Mouse (Mus musculus) lung, embryonic 14.5 days (tissue): ENCODE data around the gene Mzt1. TPM values are rescaled to one million over a fixed set of nuclear protein-coding genes. Genes with fewer than 3 reads are reported as not detected.
A peak's percentile ranks its signal among the peaks of the same experiment; 100 is the strongest.

Experiments
- ATAC-seq: fragments of 200-750 bp; cut with Nextera tagmentation; 2 replicates; pipeline ENCODE4 v1.8.0; 2017; ENCODE audit warnings: mild to moderate bottlenecking, moderate TSS enrichment, moderate library complexity; ENCODE audit not compliant: insufficient read depth
- DNase-seq: peaks from one replicate; pipeline ENCODE4 v3.0.0-alpha.2; 2015
- H3K27ac ChIP-seq: fragments of 300-500 bp; sonication (generic); 2 replicates; pipeline ENCODE4 v1.5.1; 2014; ENCODE audit warnings: low read depth, mild to moderate bottlenecking, moderate library complexity
- H3K27me3 ChIP-seq: fragments of 300-500 bp; sonication (generic); 2 replicates; pipeline ENCODE4 v1.6.1; 2014; ENCODE audit warnings: low read length, control low read depth; ENCODE audit not compliant: insufficient read depth
- H3K36me3 ChIP-seq: fragments of 300-500 bp; sonication (generic); 2 replicates; pipeline ENCODE4 v1.6.1; 2014; ENCODE audit warnings: control low read depth; ENCODE audit not compliant: insufficient read depth
- H3K4me1 ChIP-seq: fragments of 300-500 bp; sonication (generic); 2 replicates; pipeline ENCODE4 v1.6.1; 2014; ENCODE audit warnings: antibody characterized with exemption, control low read depth; ENCODE audit not compliant: insufficient read depth
- H3K4me2 ChIP-seq: fragments of 300-500 bp; sonication (generic); 2 replicates; pipeline ENCODE4 v1.6.1; 2014; ENCODE audit warnings: mild to moderate bottlenecking
- H3K4me3 ChIP-seq: fragments of 300-500 bp; sonication (generic); 2 replicates; pipeline ENCODE4 v1.5.1; 2014; ENCODE audit warnings: low read depth, low read length
- H3K9ac ChIP-seq: fragments of 300-500 bp; sonication (generic); 2 replicates; pipeline ENCODE4 v1.6.1; 2014
- H3K9me3 ChIP-seq: fragments of 300-500 bp; sonication (generic); 2 replicates; pipeline ENCODE4 v1.6.1; 2016; ENCODE audit warnings: low read depth, low read length, control low read depth
- CTCF ChIP-seq: IDR thresholded peaks from 2 replicates; pipeline ENCODE4 v1.5.1; 2016; ENCODE audit warnings: antibody characterized with exemption, low read depth
- WGBS: fragments of 180-500 bp; shearing (Covaris S2); extraction: QIAGEN DNeasy Blood & Tissue Kit; methylation state at CpG from one replicate; pipeline ENCODE4 v1.1.7; 2014; 5-methylcytosine and 5-hydroxymethylcytosine counted together
- polyA plus RNA-seq: library from polyadenylated mRNA; unstranded; fragments of >200 nt; fragmentation: Nextera tagmentation; extraction: Ambion mirVana; gene quantifications from 2 replicates; pipeline ENCODE4 v1.2.1, GENCODE M21; 2014

The Mzt1 gene
- 68.9 and 71.4 TPM in 2 replicates for polyA plus RNA-seq

DNA sequence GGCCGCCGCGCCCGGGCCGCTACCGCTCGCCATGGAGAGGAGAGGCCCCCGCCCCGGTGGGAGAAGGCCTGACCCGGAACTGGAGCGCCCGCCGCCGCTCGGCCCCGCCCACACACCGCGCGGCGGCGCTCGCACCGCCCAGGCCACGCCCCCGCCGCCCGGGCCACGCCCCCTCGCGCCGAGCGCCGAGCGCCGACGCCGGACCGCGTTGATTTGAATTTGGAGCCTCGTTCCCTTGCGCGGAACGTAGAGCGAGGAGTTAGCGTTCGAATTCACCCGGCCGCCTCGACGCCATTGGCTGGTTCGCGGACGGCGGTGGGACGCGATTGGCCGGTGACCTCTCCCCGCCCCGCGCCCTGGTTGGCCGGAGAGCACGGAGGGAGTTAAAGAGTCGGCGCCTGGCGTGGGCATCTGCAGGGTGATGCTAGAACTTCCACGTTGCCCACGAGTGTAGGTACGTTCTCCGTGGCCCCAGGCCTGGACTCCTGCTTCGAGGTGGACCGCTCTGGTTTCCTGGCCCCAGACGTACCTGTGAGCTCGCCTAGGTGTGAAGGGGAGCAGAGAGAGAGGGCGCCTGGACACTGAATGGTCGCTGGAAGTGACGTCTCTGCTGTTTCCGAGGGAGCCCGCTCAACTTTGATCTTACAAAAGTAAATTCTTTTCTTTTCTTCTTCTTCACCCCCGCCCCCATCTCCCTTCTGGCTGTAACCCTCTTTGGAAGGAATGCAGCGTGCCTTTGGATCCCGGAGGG is at the start of gene Mzt1, which contains the start of gene Bora:
Gene Mzt1, minus strand, starts transcription at position 104 of the 751 bp plus-strand sequence.
Gene Bora, plus strand, starts transcription at position 192 of the 751 bp plus-strand sequence.
- ATAC-seq (peak; percentile 97), DNase-seq (peak; percentile 97)
- TF ChIP-seq CTCF, result no peak
- no peaks in the 10 kb centered on the region for H3K9me3 ChIP-seq
- peak within 1 kb of the TSS; percentile 97 for H3K9ac ChIP-seq
- peak within 1 kb of the TSS; percentile 97 for H3K4me3 ChIP-seq
- peak within 1 kb of the TSS; percentile 97 for H3K27ac ChIP-seq
- under 1% methylated on average over 74 of the region's 81 CpGs for WGBS
- H3K36me3 ChIP-seq, result peaks cover 13% of the 10 kb centered on the region
- H3K27me3 ChIP-seq, result no peaks in the 10 kb centered on the region
- peak within 1 kb of the TSS; percentile 73 for H3K4me2 ChIP-seq
- peaks cover 11% of the 10 kb centered on the region; the same call in 1 of the 2 replicates for H3K4me1 ChIP-seq

DNA sequence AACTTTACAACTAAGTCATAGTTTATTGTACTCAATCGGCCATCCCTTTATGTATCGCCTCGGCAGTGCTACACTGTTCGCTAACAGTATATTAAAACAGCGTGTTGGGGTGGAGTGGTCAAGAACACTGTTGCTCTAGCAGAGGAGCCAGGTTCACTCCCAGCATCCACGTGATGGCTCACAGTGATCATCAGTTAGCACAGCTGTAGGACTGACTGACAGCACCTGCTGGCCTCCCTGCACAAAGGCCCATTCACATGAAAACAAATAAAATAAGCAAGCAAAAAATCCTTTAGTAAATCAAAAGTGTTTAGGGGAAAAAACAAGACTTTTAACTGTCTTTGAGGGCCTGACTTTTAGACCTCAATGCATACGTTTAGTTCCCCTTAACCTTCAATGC is 43.0 kb upstream of the Mzt1 start:
- no peak overlapping the region for H3K27ac ChIP-seq
- WGBS, result 92% methylated on average over 7 of the region's 7 CpGs
- H3K4me2 ChIP-seq, result no peak overlapping the region
- no peak for TF ChIP-seq CTCF
- no peaks in the 10 kb centered on the region for H3K27me3 ChIP-seq
- H3K4me3 ChIP-seq, result no peak overlapping the region
- DNase-seq (no peak), ATAC-seq (no peak)
- peaks cover 70% of the 10 kb centered on the region for H3K36me3 ChIP-seq
- no peaks in the 10 kb centered on the region for H3K9me3 ChIP-seq
- H3K4me1 ChIP-seq, result no peaks in the 10 kb centered on the region
- H3K9ac ChIP-seq, result no peak overlapping the region

DNA sequence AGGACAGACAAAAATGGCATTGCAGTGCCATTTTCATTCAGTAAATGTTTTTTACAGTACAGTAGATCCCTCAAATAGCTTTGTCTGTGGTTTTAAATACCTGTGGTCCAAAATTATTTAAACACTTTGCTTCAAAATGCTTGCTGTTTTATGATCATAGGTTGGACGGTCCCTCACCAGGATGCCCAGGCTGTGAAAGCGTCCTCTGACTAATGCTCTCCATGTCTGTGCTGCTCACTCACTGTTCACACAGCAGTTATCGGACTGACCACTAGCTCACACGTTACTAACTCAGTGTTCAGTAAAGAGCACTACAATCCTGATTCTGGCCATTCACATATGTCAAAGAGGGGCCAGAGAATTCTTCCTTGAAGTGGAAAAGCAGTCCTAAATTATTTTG is 25.2 kb upstream of the Mzt1 start:
- ATAC-seq, result no peak
- WGBS, result 81% methylated on average over 4 of the region's 4 CpGs
- H3K4me2 ChIP-seq, result no peak overlapping the region

DNA sequence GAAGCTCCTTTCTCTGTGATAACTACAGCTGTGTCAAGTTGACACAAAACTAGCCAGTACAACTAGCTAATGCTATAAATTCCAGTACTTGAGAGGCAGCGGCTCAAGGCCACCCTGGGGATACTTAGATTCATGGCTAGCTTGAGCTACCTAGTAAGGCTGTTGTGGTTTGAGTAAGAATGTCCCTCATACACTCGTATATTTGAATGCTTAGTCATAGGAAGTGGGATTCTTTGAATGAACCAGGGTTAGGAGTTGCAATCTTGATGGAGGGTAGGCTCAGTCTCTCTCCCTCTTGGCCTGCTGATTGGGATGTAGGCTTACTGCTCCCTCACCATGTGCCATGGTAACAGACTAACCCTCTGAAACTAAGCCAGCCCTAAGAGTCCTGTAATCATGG is 17.2 kb upstream of the Mzt1 start:
- ATAC-seq, result no peak
- H3K9ac ChIP-seq, result no peak overlapping the region
- no peaks in the 10 kb centered on the region for H3K27me3 ChIP-seq
- H3K4me1 ChIP-seq, result no peaks in the 10 kb centered on the region
- H3K27ac ChIP-seq, result no peak overlapping the region
- H3K4me2 ChIP-seq, result no peak overlapping the region
- no peak for TF ChIP-seq CTCF
- no peaks in the 10 kb centered on the region for H3K9me3 ChIP-seq
- peaks cover 59% of the 10 kb centered on the region for H3K36me3 ChIP-seq
- no peak for DNase-seq
- WGBS, result 88% methylated on average over 2 of the region's 2 CpGs
- no peak overlapping the region for H3K4me3 ChIP-seq

More for the DNA sequence above, 25.2 kb upstream of the Mzt1 start:
- H3K9ac ChIP-seq, result no peak overlapping the region
- no peak overlapping the region for H3K27ac ChIP-seq
- peaks cover 80% of the 10 kb centered on the region for H3K36me3 ChIP-seq
- no peaks in the 10 kb centered on the region for H3K4me1 ChIP-seq
- DNase-seq, result no peak
- H3K27me3 ChIP-seq, result no peaks in the 10 kb centered on the region
- no peak overlapping the region for H3K4me3 ChIP-seq
- no peaks in the 10 kb centered on the region for H3K9me3 ChIP-seq
- TF ChIP-seq CTCF, result no peak

DNA sequence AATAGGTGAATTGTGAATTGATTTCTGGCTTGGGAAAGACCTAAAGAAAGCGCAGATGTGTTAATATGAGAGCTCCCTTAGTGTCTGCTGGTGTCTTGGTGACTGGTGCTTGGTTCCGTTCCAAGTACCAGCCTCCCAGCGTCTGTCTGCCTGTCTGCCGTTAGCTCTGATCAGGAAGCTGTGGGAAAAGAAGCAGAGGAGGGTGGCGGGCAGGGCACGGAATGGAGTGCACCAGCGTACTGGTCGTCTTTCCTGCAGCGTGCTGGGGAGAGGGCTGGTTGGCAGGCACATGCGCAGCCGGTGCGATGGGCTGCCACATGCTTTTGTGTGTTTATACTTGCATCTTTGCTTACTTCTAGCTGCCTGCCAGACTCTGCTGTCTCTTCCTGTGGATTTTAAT is 14.7 kb upstream of the Mzt1 start:
- WGBS, result 84% methylated on average over 12 of the region's 12 CpGs
- ATAC-seq (no peak), DNase-seq (no peak)
- Histone ChIP-seq H3K9ac (no peak overlapping the region), H3K4me2 (no peak overlapping the region), H3K27ac (no peak overlapping the region), H3K27me3 (no peaks in the 10 kb centered on the region), H3K4me1 (no peaks in the 10 kb centered on the region), H3K36me3 (peaks cover 57% of the 10 kb centered on the region), H3K4me3 (no peak overlapping the region), H3K9me3 (no peaks in the 10 kb centered on the region)
- no peak for TF ChIP-seq CTCF

DNA sequence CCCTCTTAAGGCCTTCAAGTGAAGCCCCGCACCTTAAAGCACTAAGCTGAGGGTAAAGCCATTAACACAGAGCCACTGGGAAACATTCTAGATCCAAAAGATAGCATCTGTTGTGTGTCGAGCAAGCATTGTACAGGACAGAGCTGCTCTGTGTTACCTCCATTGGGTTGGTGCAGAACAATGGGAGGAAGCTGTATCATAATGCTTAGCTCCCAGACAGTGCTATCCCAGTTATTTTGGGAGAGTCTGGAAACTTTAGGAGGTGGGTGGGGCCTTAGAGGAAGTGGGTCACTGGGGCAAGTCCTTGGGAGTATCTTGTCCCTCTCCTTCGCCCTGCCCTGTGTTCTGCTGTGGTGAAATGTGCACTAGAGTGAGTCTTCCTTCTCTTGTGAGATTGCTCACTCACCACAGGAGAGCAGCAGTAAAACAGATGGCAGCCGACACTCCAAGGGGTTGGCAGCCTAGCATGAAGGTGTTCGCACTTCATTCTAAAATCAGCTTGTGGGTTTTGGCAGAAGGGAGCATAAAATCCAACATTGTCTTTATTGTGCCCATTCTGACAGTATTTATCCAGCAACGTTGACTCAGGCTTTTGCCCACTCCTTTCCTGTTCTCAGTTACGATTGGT is 13.1 kb upstream of the Mzt1 start:
- 83% methylated on average over 7 of the region's 7 CpGs for whole genome bisulfite sequencing
- peak; percentile 82 for ATAC-seq
- no peaks in the 10 kb centered on the region for H3K27me3 ChIP-seq
- no peak overlapping the region for H3K4me3 ChIP-seq
- peak overlapping the region; percentile 52; the same call in 1 of the 2 replicates for H3K27ac ChIP-seq
- H3K36me3 ChIP-seq, result peaks cover 59% of the 10 kb centered on the region
- H3K4me2 ChIP-seq, result no peak overlapping the region
- no peaks in the 10 kb centered on the region for H3K4me1 ChIP-seq
- no peak overlapping the region for H3K9ac ChIP-seq
- H3K9me3 ChIP-seq, result no peaks in the 10 kb centered on the region
- DNase-seq, result no peak
- TF ChIP-seq CTCF, result no peak

DNA sequence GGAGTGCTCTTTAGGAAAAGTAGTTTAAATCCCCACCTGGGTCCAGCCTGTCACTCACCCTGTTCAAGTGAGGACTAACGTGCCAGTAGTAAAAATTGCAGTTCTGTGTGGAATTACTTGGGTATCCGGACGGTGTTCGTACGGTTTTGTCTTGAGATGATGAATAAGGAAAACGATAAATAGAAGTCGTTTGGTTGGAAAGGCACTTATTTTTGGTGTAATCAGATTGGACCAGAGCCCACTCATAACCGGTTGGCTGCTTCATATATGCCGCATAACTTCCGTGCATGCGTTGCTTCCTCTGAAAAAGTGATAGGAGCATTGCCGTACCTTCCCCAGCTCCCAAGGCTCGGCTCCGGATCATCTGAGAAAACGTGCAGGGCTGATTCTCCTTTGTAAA is 848 bp upstream of the Mzt1 start:
- no peak for TF ChIP-seq CTCF
- H3K4me1 ChIP-seq, result peaks cover 11% of the 10 kb centered on the region; the same call in 1 of the 2 replicates
- DNase-seq (peak; percentile 63), ATAC-seq (peak; percentile 39; the same call in 1 of the 2 replicates)
- H3K36me3 ChIP-seq, result peaks cover 18% of the 10 kb centered on the region
- H3K27me3 ChIP-seq, result no peaks in the 10 kb centered on the region
- H3K4me2 ChIP-seq, result peak overlapping the region; percentile 73
- under 1% methylated on average over 15 of the region's 15 CpGs for WGBS
- peak overlapping the region; percentile 97 for H3K4me3 ChIP-seq
- H3K27ac ChIP-seq, result peak overlapping the region; percentile 97
- no peaks in the 10 kb centered on the region for H3K9me3 ChIP-seq
- H3K9ac ChIP-seq, result peak overlapping the region; percentile 66
